Mouse (Mus musculus) midbrain, embryonic 13.5 days (tissue): ENCODE measurements around the gene Atp5e. TPM values are rescaled to one million over a fixed set of nuclear protein-coding genes. Genes with fewer than 3 reads are reported as not detected.

ENCODE experiments used
- polyA plus RNA-seq: library from polyadenylated mRNA; unstranded; fragments of >200 nt; fragmentation: Nextera tagmentation; extraction: Ambion mirVana; gene quantifications from 2 replicates; pipeline ENCODE4 v1.2.1, GENCODE M21; 2015

The Atp5e gene
- polyA plus RNA-seq, 1 experiment from 2014 or later, result 784 TPM

Other genes with a start within 250 kb of the Atp5e start
- 1,084 and 1,205 TPM in 2 replicates for gene Gnas, start 179.8 kb downstream of the Atp5e start, polyA plus RNA-seq
- gene Gm20721, start 117.4 kb downstream of the Atp5e start, polyA plus RNA-seq, result 8.8 and 10.5 TPM in 2 replicates
- 123 and 136 TPM in 2 replicates for gene Nelfcd, start 48.3 kb downstream of the Atp5e start, polyA plus RNA-seq
- 66.1 and 74.5 TPM in 2 replicates for gene Ctsz, start 25.1 kb downstream of the Atp5e start, polyA plus RNA-seq
- gene Tubb1, start 13.4 kb downstream of the Atp5e start, polyA plus RNA-seq, result 0.98 and 1.5 TPM in 2 replicates
- gene Prelid3b, start 9.0 kb upstream of the Atp5e start, polyA plus RNA-seq, result 108 and 115 TPM in 2 replicates
- gene Zfp831, start 179.4 kb upstream of the Atp5e start, polyA plus RNA-seq, result 0.01 TPM in 1 of 2 replicates, not detected in the other